Mouse (Mus musculus) macrophage (primary cell): ENCODE results near the gene Irf2. TPM values are rescaled to one million over a fixed set of nuclear protein-coding genes. Genes with fewer than 3 reads are reported as not detected.
A peak's percentile ranks its signal among the peaks of the same experiment; 100 is the strongest.

ENCODE experiments used
- H3K27ac ChIP-seq: fragments of 350-480 bp; formaldehyde crosslinking; 2 replicates; pipeline ENCODE4 v1.9.0; 2021
- H3K36me3 ChIP-seq: fragments of 350-480 bp; formaldehyde crosslinking; 2 replicates; pipeline ENCODE4 v1.9.0; 2021; ENCODE audit errors: inconsistent target
- H3K4me3 ChIP-seq: fragments of 350-480 bp; formaldehyde crosslinking; 2 replicates; pipeline ENCODE4 v1.9.0; 2021; ENCODE audit errors: inconsistent target
- H3K79me2 ChIP-seq: fragments of 350-480 bp; formaldehyde crosslinking; 2 replicates; pipeline ENCODE4 v1.9.0; 2021; ENCODE audit errors: inconsistent target
- WGBS: methylation state at CpG from one replicate; pipeline ENCODE4 v1.1.7; 2026; ENCODE audit warnings: inconsistent platforms; ENCODE audit not compliant: missing documents; 5-methylcytosine and 5-hydroxymethylcytosine counted together
- polyA plus RNA-seq: library from polyadenylated mRNA; stranded (reverse); fragments of 250-400 nt; gene quantifications from 3 replicates; pipeline ENCODE4 v1.2.4, GENCODE M21; 2018; ENCODE audit warnings: inconsistent platforms

The Irf2 gene
- polyA plus RNA-seq, 1 experiment from 2014 or later = 103 TPM

GRCm38 (mm10) chr8:46865428-46865827 lies 125.9 kb downstream of the Irf2 start:
- no peak overlapping the region for H3K4me3 ChIP-seq
- 100% methylated on average over 1 of the region's 1 CpGs for WGBS
- no peaks in the 10 kb centered on the region for H3K79me2 ChIP-seq
- H3K36me3 ChIP-seq = no peaks in the 10 kb centered on the region
- no peak overlapping the region for H3K27ac ChIP-seq

- peak overlapping the region; percentile 97 for H3K27ac ChIP-seq
- WGBS = 90% methylated on average over 3 of the region's 4 CpGs
These were observed 127.9 kb downstream of the Irf2 start for GRCm38 (mm10) chr8:46867440-46867839.

GRCm38 (mm10) chr8:46868346-46869065 lies 129.0 kb downstream of the Irf2 start:
- Histone ChIP-seq H3K27ac (peak overlapping the region; percentile 97), H3K36me3 (no peaks in the 10 kb centered on the region), H3K4me3 (no peak overlapping the region), H3K79me2 (no peaks in the 10 kb centered on the region)
- WGBS = 62% methylated on average over 8 of the region's 8 CpGs

More at GRCm38 (mm10) chr8:46867440-46867839, 127.9 kb downstream of the Irf2 start:
- Histone ChIP-seq H3K4me3 (no peak overlapping the region), H3K79me2 (no peaks in the 10 kb centered on the region), H3K36me3 (no peaks in the 10 kb centered on the region)

GRCm38 (mm10) chr8:46869521-46869925 lies 130.0 kb downstream of the Irf2 start:
- WGBS = 26% methylated on average over 6 of the region's 6 CpGs

GRCm38 (mm10) chr8:46871086-46871485 lies 131.6 kb downstream of the Irf2 start:
- WGBS = 60% methylated on average over 4 of the region's 4 CpGs
- Histone ChIP-seq H3K79me2 (no peaks in the 10 kb centered on the region), H3K27ac (peak overlapping the region; percentile 97), H3K4me3 (no peak overlapping the region), H3K36me3 (no peaks in the 10 kb centered on the region)

More at GRCm38 (mm10) chr8:46869521-46869925, 130.0 kb downstream of the Irf2 start:
- Histone ChIP-seq H3K36me3 (no peaks in the 10 kb centered on the region), H3K79me2 (no peaks in the 10 kb centered on the region), H3K27ac (peak overlapping the region; percentile 97), H3K4me3 (no peak overlapping the region)

GRCm38 (mm10) chr8:46875615-46876293 lies 136.2 kb downstream of the Irf2 start:
- 18% methylated on average over 2 of the region's 2 CpGs for WGBS
- H3K4me3 ChIP-seq = no peak overlapping the region
- H3K79me2 ChIP-seq = no peaks in the 10 kb centered on the region
- H3K27ac ChIP-seq = no peak overlapping the region
- no peaks in the 10 kb centered on the region for H3K36me3 ChIP-seq

- Histone ChIP-seq H3K79me2 (no peaks in the 10 kb centered on the region), H3K36me3 (no peaks in the 10 kb centered on the region), H3K4me3 (no peak overlapping the region), H3K27ac (peak overlapping the region; percentile 75)
- 40% methylated on average over 6 of the region's 6 CpGs for WGBS
These were observed 141.8 kb downstream of the Irf2 start for GRCm38 (mm10) chr8:46881348-46881747.

- H3K79me2 ChIP-seq = no peaks in the 10 kb centered on the region
- H3K27ac ChIP-seq = peak overlapping the region; percentile 75
- no peaks in the 10 kb centered on the region for H3K36me3 ChIP-seq
- 90% methylated on average over 8 of the region's 8 CpGs for whole genome bisulfite sequencing
- no peak overlapping the region for H3K4me3 ChIP-seq
These were observed 142.4 kb downstream of the Irf2 start for GRCm38 (mm10) chr8:46881755-46882419.

- H3K36me3 ChIP-seq = no peaks in the 10 kb centered on the region
- no peak overlapping the region for H3K4me3 ChIP-seq
- peak overlapping the region; percentile 13 for H3K27ac ChIP-seq
- WGBS = 94% methylated on average over 5 of the region's 5 CpGs
- H3K79me2 ChIP-seq = no peaks in the 10 kb centered on the region
These were observed 143.2 kb downstream of the Irf2 start for GRCm38 (mm10) chr8:46882743-46883142.

GRCm38 (mm10) chr8:46883232-46884000 lies 143.9 kb downstream of the Irf2 start:
- WGBS = 94% methylated on average over 9 of the region's 9 CpGs
- peak overlapping the region; percentile 13 for H3K27ac ChIP-seq

GRCm38 (mm10) chr8:46885786-46886185 lies 146.3 kb downstream of the Irf2 start:
- Histone ChIP-seq H3K79me2 (no peaks in the 10 kb centered on the region; the same call in 1 of the 2 replicates), H3K4me3 (no peak overlapping the region), H3K27ac (peak overlapping the region; percentile 99), H3K36me3 (no peaks in the 10 kb centered on the region)
- 79% methylated on average over 2 of the region's 2 CpGs for WGBS

More at GRCm38 (mm10) chr8:46883232-46884000, 143.9 kb downstream of the Irf2 start:
- Histone ChIP-seq H3K4me3 (no peak overlapping the region), H3K36me3 (no peaks in the 10 kb centered on the region), H3K79me2 (no peaks in the 10 kb centered on the region)

- 6% methylated on average over 1 of the region's 1 CpGs for WGBS
- peak overlapping the region; percentile 99 for H3K27ac ChIP-seq
- H3K79me2 ChIP-seq = no peaks in the 10 kb centered on the region; the same call in 1 of the 2 replicates
- no peak overlapping the region for H3K4me3 ChIP-seq
- no peaks in the 10 kb centered on the region for H3K36me3 ChIP-seq
These were observed 146.7 kb downstream of the Irf2 start for GRCm38 (mm10) chr8:46886216-46886615.

GRCm38 (mm10) chr8:46887396-46887795 lies 147.9 kb downstream of the Irf2 start:
- Histone ChIP-seq H3K27ac (peak overlapping the region; percentile 99), H3K36me3 (no peaks in the 10 kb centered on the region), H3K79me2 (peaks cover 8% of the 10 kb centered on the region; the same call in 1 of the 2 replicates), H3K4me3 (no peak overlapping the region)
- 39% methylated on average over 4 of the region's 6 CpGs for WGBS

- WGBS = 55% methylated on average over 4 of the region's 4 CpGs
- Histone ChIP-seq H3K36me3 (no peaks in the 10 kb centered on the region), H3K4me3 (no peak overlapping the region), H3K27ac (peak overlapping the region; percentile 99), H3K79me2 (peaks cover 8% of the 10 kb centered on the region; the same call in 1 of the 2 replicates)
These were observed 149.0 kb downstream of the Irf2 start for GRCm38 (mm10) chr8:46888575-46888974.
